ENCODE assay signal across 29 mouse cellular contexts in the genomic region with DNA sequence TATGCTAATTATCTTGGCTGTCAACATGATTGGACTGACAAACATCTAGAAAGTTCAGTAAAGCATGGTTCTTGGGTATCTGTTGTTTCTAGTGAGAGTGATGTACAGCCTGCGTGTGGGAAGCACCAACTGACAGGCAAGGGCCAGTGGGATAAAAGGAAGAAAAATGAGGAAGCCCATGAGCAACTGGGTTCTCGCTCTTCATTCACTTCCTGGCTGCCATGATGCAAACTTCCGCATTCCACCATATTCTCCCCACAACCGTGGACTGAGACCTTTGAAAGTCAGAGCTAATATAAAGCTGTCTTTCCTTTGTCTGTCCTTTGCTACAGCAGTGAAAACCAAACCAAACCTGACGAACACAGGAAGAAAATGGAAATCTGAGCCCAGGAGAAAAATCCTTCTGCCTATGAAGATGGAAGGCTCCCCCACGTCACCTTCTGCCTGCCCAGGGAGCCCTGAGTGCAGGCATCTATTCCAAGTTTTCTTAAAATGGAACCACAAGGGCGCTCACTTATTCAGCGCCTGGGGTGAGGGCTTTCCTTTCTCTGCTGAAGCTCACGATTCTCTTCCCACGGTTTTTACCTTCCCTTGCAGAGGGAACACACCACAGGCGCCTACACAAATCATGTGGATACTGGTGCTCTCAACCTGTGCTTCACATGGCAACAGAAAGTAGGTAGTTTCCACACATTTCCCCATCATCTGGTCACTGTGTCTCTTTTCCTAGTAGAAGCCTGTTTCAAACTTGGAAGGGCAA. TPM values are rescaled to one million over a fixed set of nuclear protein-coding genes. Genes with fewer than 3 reads are reported as not detected.
DNase-seq lines count a peak whose midpoint lies in the region; ATAC-seq lines count a peak whose summit lies in the region.
"Had no signal": no experiment of that assay in that cellular context is flagged by ENCODE, and none has a peak within 500 bp of the region (broad histone marks: within the 10 kb centered on the region; RNA-seq: fewer than 3 reads in every experiment).

No protein-coding gene starts in this region.

- intact Hi-C loops in left cerebral cortex, postnatal 36 days (cut with DNase I), result loop anchor here (5.0 kb wide), 1 partner anchor 127 kb away; no protein-coding TSS in a partner anchor
- intact Hi-C loops in left cerebral cortex, postnatal 4 days (cut with DNase I), result no loop called here

- DNase-seq in left cerebral cortex, postnatal 36 days (ENCODE audit: low spot score in 2 of 2), result peak; percentile 12 to 28
- DNase-seq in left cerebral cortex, postnatal 4 days, result no peak
- DNase-seq in testis, postnatal 14 days (ENCODE audit: low spot score), result peak; percentile 15
- no peak for DNase-seq in testis, postnatal 10 days (ENCODE audit: low spot score)
- DNase-seq in layer of hippocampus, postnatal 25 days (ENCODE audit: extremely low spot score in 1 of 2, low spot score in 1 of 2), result no peak
- no peak for DNase-seq in neural tube, embryonic 10.5 days (ENCODE audit: extremely low spot score, low spot score)
- DNase-seq: adrenal gland, adult 2 months; cerebellum, adult 11 months; cerebellum, adult 9-10 months; embryo, embryonic 11 days; gastrocnemius, adult 2 months; gastrocnemius, postnatal 36 days; heart, postnatal 14 days; kidney, adult 18-20 months; kidney, postnatal 25 days; liver, embryonic 13.5 days; lung, adult 18-20 months; lung, postnatal 4 days; midbrain, embryonic 14.5 days; thymus, postnatal 14 days had no signal

- ATAC-seq in megakaryocyte progenitor cell, adult 5-6 weeks (replicated peaks; ENCODE audit: poor library complexity), result peak; percentile 68
- ATAC-seq: activated CD4-positive, CD25-positive, alpha-beta regulatory T cell, adult 4 months; forebrain, embryonic 14.5 days; lung, postnatal 0 days had no signal

RNA-seq across cellular contexts. Expression of gene Jhy, which starts 10.3 kb away (rescaled TPM):
- total RNA-seq in left cerebral cortex, postnatal 36 days (2021), result 1 to 10 TPM in 1 of 2 experiments, under 1 TPM in 1; 0.57 to 1.6 TPM
- total RNA-seq in left cerebral cortex, postnatal 4 days (2021), result 1 to 10 TPM in 1 of 2 experiments, under 1 TPM in 1; 0.54 to 1.0 TPM
- not detected in 2 replicates for total RNA-seq in megakaryocyte progenitor cell, adult 5-6 weeks (2015)
- not detected in 2 replicates for total RNA-seq in megakaryocyte progenitor cell, adult 5-6 weeks (2017)
- total RNA-seq in layer of hippocampus, postnatal 25 days (2021), result under 1 TPM; 0.25 to 0.89 TPM
- total RNA-seq: adrenal gland, adult 2 months; CH12.LX; ES-E14; gastrocnemius, adult 2 months; gastrocnemius, postnatal 36 days; heart, adult 8-10 months; heart, postnatal 14 days; monocyte, adult 5-6 weeks had no signal

RNA-seq across cellular contexts. Expression of gene Crtam, which starts 30.2 kb away (rescaled TPM):
- under 1 TPM; 0.10 to 0.29 TPM for total RNA-seq in left cerebral cortex, postnatal 36 days (2021)
- under 1 TPM; 0.14 to 0.18 TPM for total RNA-seq in left cerebral cortex, postnatal 4 days (2021)
- total RNA-seq in megakaryocyte progenitor cell, adult 5-6 weeks (2015), result not detected in 2 replicates
- not detected in 2 replicates for total RNA-seq in megakaryocyte progenitor cell, adult 5-6 weeks (2017)
- under 1 TPM in 1 of 2 experiments, not detected in 1; 0.19 TPM for total RNA-seq in layer of hippocampus, postnatal 25 days (2021)
- total RNA-seq: adrenal gland, adult 2 months; CH12.LX; gastrocnemius, adult 2 months; gastrocnemius, postnatal 36 days; heart, adult 8-10 months; layer of hippocampus, postnatal 10 days had no signal

Comparison
In these comparisons a context has a peak if more than half of its experiments do, and no peak if none do; other contexts are left out.
1. DNase-seq: peak in left cerebral cortex, postnatal 36 days (2 of 2) and testis, postnatal 14 days (single experiment); none in left cerebral cortex, postnatal 4 days (single experiment), testis, postnatal 10 days (single experiment), layer of hippocampus, postnatal 25 days (0 of 2) and neural tube, embryonic 10.5 days (single experiment).